Mouse (Mus musculus) heart, adult 18-20 months (tissue): Measurements from ENCODE around the gene Fam71f2. TPM values are rescaled to one million over a fixed set of nuclear protein-coding genes. Genes with fewer than 3 reads are reported as not detected.

Experiments used
- DNase-seq, 2 experiments: peaks; one replicate each; pipeline ENCODE4 v3.0.0; 2021 to 2022; ENCODE audit warnings: mixed read lengths in 1 of 2
- long read RNA-seq, 2 experiments: library from polyadenylated mRNA; stranded (forward); transcript quantifications; one replicate each; pipeline ENCODE4 v2.0.0; 2021
- total RNA-seq, 2 experiments: library from RNA; stranded (reverse); gene quantifications; 2 replicates each; pipeline ENCODE4 v1.2.3; 2021

Gene Fam71f2
- total RNA-seq: not detected
- long read RNA-seq, experiment 1: 0 reads
- long read RNA-seq, experiment 2: 0 reads

DNA sequence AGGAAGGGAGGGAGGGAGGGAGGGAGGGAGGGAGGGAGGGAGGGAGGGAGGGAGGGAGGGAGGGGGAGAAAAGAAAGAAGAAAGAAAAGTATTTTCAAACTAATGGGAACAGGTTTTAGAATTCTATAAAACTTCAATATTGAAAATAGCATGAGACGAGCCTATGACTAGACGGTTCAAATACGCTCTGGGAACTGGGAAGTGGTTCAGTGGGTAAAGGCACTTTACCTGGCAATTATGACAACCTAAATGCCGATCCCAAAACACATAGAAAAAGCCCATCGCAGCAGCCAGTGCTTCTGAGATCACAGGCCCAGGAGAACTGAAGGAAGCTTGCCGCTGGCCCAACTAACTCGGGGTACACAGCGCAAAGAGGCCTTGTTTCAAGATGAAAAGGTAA lies at the start of gene Fam71f2:
Fam71f2 (plus strand) TSS at position 301 of the 400 bp plus-strand sequence.
- no peak for DNase-seq

- DNase-seq: no peak
Measured at GRCm38 (mm10) chr6:29230386-29230785, 49.0 kb upstream of the Fam71f2 start.

- DNase-seq: no peak
Measured at GRCm38 (mm10) chr6:29231799-29232198, 47.6 kb upstream of the Fam71f2 start.

DNA sequence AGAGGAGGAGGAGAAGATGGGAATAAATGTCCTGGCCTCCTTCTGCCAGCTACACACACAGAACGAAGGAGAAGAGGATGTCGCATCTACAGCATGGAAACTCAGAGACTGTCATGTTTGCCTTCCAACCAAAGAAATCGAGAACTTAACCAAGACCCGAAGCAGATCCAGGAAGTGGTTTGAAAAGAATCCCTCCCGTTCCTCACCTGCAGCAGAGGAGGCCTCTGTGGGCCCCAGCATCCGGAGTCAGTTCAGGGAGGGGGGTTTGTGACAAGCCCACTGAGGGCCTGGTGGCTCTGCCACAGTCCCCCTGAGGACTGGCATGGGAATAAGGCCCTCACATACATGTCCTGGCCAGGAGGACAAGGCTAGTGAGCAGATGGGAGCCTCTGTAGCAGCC lies 47.1 kb upstream of the Fam71f2 start:
- DNase-seq: no peak

- DNase-seq: no peak
Measured at GRCm38 (mm10) chr6:29233710-29234109, 45.7 kb upstream of the Fam71f2 start.

GRCm38 (mm10) chr6:29234272-29234671 lies 45.1 kb upstream of the Fam71f2 start:
- peak in 1 of 2 experiments; percentile 28 for DNase-seq

DNA sequence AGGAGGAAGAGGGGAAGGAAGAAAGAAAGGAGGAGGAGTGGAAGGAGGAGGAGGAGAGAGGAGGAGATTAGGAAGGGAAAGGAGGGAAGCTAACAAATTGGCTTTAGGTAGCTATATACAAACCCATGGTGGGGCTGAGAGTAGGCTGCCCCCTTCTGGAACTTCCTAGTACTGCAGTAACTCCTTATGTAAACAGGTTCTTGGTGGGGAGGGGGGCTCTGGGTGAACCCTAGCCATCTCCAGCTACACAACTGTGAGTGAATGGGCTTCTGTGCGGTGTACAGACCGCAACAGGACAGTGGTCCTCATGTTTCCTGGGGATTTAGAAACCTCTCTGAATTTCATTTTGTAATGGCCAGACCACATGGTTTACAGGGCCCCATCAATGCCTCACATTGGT lies 38.6 kb upstream of the Fam71f2 start:
- peak; percentile 43 to 73 for DNase-seq

GRCm38 (mm10) chr6:29241697-29242096 lies 37.7 kb upstream of the Fam71f2 start:
- DNase-seq: no peak

GRCm38 (mm10) chr6:29242265-29242664 lies 37.1 kb upstream of the Fam71f2 start:
- DNase-seq: no peak

DNA sequence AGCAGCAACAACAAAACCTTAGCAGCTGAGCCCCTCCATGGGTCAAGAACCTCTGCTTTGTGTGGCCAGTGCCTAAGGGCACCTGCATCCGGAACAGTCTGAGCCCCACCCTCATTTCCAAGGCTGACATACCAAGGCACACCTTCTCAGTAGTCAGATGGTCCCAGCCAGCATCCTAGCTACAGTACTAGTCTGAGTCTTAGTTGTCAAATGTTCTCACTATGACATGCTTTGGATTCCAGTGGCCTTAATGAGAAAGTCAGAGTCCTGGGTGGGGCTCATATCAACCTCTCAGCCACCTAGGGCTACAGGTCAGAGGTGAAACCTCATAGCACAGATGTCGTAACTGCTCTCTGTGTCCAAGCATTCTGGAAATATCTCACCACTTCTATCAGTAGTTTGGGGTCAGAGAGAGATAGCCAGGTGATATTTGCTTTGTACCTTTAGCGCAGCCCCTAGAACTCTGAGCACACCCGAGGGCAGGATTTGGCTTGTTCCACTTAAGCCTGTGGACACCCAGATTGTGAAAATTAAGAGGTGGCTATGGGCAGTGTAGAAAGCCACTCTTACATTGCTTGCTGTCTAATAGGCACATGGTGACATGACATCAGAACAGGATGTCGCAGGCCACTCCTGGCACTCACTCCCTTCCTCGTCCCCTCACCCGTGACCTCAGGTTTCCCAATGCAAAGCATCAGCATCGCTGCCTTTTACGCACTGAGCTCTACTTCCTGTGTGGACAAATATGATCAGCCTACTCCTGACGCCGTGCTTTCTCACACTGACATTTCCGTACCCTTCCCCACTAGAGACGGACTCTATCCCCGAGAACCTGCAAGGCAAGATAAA lies 33.9 kb upstream of the Fam71f2 start:
- no peak for DNase-seq

DNA sequence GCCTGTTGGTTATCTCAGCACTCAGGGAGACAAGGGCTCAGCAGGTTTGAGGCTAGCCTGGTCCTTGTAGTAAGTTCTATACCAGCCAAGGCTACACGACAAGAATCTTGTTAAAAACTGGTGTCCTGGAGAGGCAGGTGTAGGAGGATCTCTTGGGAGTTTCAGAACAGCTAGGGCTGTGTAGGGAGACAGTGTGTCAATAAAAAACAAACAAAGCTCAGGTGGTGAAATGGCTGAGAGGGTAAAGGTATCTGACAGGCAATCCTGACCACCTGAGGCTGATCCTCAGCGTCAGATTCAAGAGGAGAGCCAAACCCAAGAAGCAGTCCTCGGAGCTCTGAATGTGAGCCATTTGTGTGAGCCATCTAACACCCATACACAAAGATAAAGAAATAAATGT lies 33.2 kb upstream of the Fam71f2 start:
- DNase-seq: no peak

- no peak for DNase-seq
Measured at GRCm38 (mm10) chr6:29246585-29246984, 32.8 kb upstream of the Fam71f2 start.

DNA sequence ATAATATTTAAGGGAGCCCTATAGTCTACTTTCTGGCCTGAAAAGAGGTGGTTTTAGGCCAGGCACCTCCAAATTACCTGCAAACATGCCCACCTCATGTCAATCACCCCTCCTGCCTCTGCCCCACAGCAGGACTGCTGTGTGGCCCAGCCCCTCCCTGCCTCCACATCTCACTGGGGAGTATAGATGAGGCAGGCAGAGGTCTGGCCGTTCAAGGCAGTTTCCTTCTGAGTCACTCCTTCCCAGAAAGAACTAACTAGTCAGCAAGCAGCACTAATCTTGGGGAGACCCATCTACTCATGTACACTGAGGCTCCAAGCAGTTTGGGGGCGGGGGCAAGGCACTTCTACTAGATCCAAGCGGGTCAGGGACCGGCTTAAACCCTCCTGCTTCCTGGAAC lies 32.3 kb upstream of the Fam71f2 start:
- DNase-seq: no peak

GRCm38 (mm10) chr6:29259418-29259817 lies 20.0 kb upstream of the Fam71f2 start:
- DNase-seq: no peak

GRCm38 (mm10) chr6:29261831-29262230 lies 17.6 kb upstream of the Fam71f2 start:
- no peak for DNase-seq

- DNase-seq: peak; percentile 62 to 83
Measured at GRCm38 (mm10) chr6:29263650-29264455, 15.5 kb upstream of the Fam71f2 start.

DNA sequence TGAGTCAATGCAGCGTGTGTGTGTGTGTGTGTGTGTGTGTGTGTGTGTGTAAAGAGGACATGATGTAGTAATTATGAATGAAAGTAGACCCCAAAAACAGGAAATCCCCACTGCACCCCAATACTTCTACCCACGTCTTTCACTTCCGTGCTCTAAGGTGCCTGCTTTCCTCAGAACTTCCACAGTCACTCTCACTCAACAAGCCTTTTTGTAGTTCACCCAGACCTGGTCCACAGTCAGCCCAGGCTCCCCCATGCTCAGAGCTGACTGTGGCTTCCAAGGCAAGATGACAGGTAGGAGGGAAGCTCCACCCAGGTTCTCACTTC lies 15.0 kb upstream of the Fam71f2 start:
- DNase-seq: no peak

GRCm38 (mm10) chr6:29266936-29267335 lies 12.5 kb upstream of the Fam71f2 start:
- DNase-seq: no peak

DNA sequence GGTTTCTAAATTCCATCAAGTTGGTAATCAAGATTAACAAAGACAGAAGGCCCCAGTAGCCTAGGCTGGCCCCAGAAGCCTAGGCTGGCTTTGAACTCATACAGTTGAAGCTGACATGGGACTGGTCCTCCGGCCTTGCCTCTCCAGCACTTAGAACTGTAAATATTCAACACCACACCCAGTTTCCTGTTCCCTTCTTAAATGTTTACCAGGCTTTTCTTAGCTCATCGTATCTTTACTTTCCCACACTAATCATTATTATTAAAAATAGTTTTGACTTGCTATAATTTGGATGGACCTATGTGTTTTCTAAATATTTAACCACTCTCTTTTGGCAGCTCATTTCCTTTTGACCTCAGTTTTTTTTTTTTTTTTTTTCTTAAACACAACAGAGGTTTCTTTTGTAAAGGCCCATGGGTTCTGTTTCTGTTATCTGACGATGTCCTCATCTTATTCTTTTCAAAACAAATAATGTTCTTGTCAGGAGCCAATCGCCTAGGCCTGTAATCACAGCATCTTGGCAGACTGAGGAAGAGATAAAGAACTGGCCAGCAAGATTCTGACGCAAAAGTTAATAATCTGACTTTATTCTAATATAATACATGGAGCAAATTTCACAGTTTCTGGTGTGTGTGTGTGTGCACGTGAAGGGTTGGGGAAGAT lies 10.3 kb upstream of the Fam71f2 start:
- no peak for DNase-seq

DNA sequence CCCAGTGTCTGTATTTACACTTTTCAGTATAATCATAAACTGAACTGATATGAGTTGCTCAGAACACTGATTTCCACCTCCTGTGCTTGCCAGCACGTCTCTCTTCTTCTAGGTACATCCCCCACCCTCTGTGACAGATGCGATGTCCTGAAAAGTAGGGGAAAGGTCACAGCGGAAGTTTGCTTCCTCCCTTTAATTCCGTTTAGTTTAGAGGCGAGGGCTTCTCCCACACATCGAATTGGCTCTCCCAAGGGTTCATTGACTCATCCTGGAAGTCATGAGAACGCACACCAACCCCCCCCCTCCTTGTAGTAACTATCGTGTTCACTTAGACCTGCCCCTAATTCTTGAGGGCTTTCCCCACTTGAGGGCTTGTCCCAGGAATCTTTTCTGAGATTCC lies 8.4 kb upstream of the Fam71f2 start:
- DNase-seq: peak; percentile 44 to 67

DNA sequence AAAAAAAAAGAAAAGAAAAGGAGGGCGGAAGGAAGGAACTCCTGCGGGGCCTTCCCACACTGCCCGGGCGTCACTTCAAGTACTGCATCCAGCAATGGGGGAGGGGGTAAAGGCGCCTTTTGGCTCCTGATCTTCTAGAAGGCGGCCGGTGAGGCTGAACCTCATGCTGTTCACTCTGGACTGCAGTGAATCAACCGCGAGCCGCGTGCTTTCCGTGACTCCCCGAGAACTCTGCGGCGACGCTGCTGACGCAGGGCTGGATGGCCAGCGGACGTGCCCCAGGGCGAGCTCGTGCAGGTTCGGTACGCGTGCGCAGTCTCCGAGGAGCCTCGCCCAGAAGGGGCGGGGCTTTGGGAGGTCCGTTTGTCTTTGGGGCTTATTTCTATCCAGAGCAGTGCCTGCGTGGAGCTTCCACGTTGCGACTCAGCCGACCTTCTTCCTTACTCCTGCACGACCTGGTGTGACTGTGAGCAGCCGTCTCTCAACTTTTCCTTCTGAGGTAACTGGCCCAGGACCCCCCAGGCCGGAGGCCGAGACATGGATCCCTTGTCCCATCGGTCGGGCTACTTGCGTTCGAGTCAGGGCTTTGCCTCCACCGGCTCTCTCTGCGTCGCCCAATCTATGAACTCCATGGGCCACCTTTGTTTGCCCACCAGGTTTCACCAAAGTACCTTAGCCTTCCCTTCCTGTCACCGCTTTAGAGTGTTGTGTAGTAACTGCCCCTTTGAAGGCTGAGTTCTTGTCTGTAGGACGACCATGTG lies 6.9 kb upstream of the Fam71f2 start, which contains the start of gene Hilpda:
Hilpda (plus strand) TSS at position 177 of the 761 bp plus-strand sequence.
- peak; percentile 95 to 96 for DNase-seq

GRCm38 (mm10) chr6:29276746-29277145 lies 2.6 kb upstream of the Fam71f2 start:
- no peak for DNase-seq
